Mouse (Mus musculus) heart, embryonic 11.5 days (tissue): Measurements from ENCODE around the gene Chl1. TPM values are rescaled to one million over a fixed set of nuclear protein-coding genes. Genes with fewer than 3 reads are reported as not detected.

ENCODE experiments used
- ATAC-seq: fragments of 200-750 bp; cut with Nextera tagmentation; replicated peaks from 2 replicates; pipeline ENCODE4 v1.8.0; 2017; ENCODE audit warnings: moderate library complexity; ENCODE audit not compliant: insufficient number of reproducible peaks, low FRiP score, low TSS enrichment
- H3K27ac ChIP-seq: fragments of 300-500 bp; sonication (generic); 2 replicates; pipeline ENCODE4 v1.5.1; 2014; ENCODE audit warnings: mild to moderate bottlenecking, low read depth, low read length
- H3K27me3 ChIP-seq: fragments of 300-500 bp; sonication (generic); 2 replicates; pipeline ENCODE4 v1.6.1; 2014; ENCODE audit warnings: mild to moderate bottlenecking, low read length, mixed read lengths; ENCODE audit not compliant: control insufficient read depth, insufficient read depth
- H3K36me3 ChIP-seq: fragments of 300-500 bp; sonication (generic); 2 replicates; pipeline ENCODE4 v1.6.1; 2014; ENCODE audit warnings: mild to moderate bottlenecking, low read length, moderate library complexity, mixed read lengths; ENCODE audit not compliant: control insufficient read depth, insufficient read depth
- H3K4me1 ChIP-seq: fragments of 300-500 bp; sonication (generic); 2 replicates; pipeline ENCODE4 v1.6.1; 2014; ENCODE audit warnings: low read length; ENCODE audit not compliant: control insufficient read depth, insufficient read depth
- H3K4me2 ChIP-seq: fragments of 300-500 bp; sonication (generic); 2 replicates; pipeline ENCODE4 v1.6.1; 2014; ENCODE audit warnings: mild to moderate bottlenecking, moderate library complexity
- H3K4me3 ChIP-seq: fragments of 300-500 bp; sonication (generic); 2 replicates; pipeline ENCODE4 v1.5.1; 2014; ENCODE audit warnings: low read depth, low read length
- H3K9ac ChIP-seq: fragments of 300-500 bp; sonication (generic); 2 replicates; pipeline ENCODE4 v1.6.1; 2014; ENCODE audit warnings: mild to moderate bottlenecking, low read depth, low read length, moderate library complexity
- H3K9me3 ChIP-seq: fragments of 300-500 bp; sonication (generic); replicated peaks from 2 replicates; pipeline ENCODE4 v1.6.1; 2016; ENCODE audit warnings: low read length; ENCODE audit not compliant: control insufficient read depth
- WGBS: fragments of 180-500 bp; shearing (Covaris S2); extraction: QIAGEN DNeasy Blood & Tissue Kit; methylation state at CpG from one replicate; pipeline ENCODE4 v1.1.7; 2014; ENCODE audit not compliant: insufficient replicate concordance; 5-methylcytosine and 5-hydroxymethylcytosine counted together
- polyA plus RNA-seq: library from polyadenylated mRNA; unstranded; fragments of >200 nt; fragmentation: Nextera tagmentation; extraction: Ambion mirVana; gene quantifications from 2 replicates; pipeline ENCODE4 v1.2.1, GENCODE M21; 2014

Chl1 gene
- polyA plus RNA-seq, 1 experiment from 2014 or later, result 0.06 TPM

DNA sequence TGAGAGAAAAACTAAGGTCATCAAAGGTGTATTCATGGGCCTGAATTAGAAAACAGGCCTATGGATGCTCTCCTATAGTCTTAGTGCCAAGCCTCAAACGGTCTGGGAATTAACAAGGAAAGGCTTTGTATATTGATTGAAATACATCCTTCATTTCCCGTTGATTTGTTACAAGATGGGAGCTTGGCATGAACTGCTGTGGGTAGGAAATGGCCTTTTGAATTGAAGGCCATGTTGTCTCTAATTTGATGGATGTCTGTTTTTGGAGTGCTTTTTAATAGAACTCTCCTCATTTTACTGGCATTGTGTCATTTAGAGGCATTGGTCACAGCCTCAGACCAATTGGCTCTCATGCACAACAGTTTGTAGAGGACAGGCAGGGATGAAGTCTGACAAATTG, 49.0 kb downstream of the Chl1 start:
- no peaks in the 10 kb centered on the region for H3K4me1 ChIP-seq
- no peaks in the 10 kb centered on the region for H3K36me3 ChIP-seq
- H3K9ac ChIP-seq, result no peak overlapping the region
- no peak for ATAC-seq
- H3K4me3 ChIP-seq, result no peak overlapping the region
- no peaks in the 10 kb centered on the region for H3K27me3 ChIP-seq
- no peaks in the 10 kb centered on the region for H3K9me3 ChIP-seq
- WGBS, result 86% methylated on average over 2 of the region's 2 CpGs
- H3K4me2 ChIP-seq, result no peak overlapping the region
- no peak overlapping the region for H3K27ac ChIP-seq

DNA sequence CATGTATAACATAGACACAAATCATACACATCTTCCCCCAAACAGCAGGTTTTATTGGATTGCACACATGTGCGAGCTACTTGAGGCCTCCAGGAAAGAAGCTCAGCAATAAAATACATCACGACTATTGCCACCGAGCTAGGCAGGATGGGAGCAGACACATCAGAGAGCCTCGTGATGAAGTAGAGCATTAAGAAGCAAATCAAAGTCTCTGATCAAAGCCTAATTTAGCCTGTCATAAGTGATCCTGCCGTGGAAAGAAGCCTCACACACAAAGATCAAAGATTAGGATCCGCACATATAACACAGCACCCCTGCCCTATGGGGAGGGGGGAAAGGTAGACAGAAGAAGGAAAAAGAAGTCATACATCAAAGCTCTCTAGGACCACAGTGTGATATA, 54.4 kb downstream of the Chl1 start:
- Histone ChIP-seq H3K36me3 (no peaks in the 10 kb centered on the region), H3K27ac (no peak overlapping the region), H3K9ac (no peak overlapping the region), H3K4me1 (no peaks in the 10 kb centered on the region), H3K27me3 (no peaks in the 10 kb centered on the region), H3K4me3 (no peak overlapping the region), H3K4me2 (no peak overlapping the region), H3K9me3 (no peaks in the 10 kb centered on the region)
- WGBS, result 73% methylated on average over 6 of the region's 6 CpGs
- no peak for ATAC-seq

DNA sequence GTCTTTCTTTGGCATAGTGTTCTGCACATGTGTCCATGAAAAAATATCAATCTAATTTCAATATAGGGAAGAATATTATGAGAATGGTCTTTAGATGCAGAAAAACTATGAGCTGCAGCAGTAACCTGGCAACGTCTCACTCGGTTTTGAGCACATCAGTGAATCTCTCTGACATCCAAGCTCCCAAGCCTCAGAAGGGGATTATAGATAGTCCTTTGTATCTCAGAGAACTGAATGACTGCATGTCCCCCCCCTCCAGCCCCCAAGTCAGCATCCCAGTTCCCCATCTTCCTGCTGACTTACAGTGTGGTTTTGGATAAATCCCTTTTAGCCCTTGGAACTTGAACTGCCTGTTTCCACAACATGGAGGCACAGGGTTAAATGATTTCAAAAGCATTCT, 56.9 kb downstream of the Chl1 start:
- Histone ChIP-seq H3K4me3 (no peak overlapping the region), H3K27me3 (no peaks in the 10 kb centered on the region), H3K27ac (no peak overlapping the region), H3K9ac (no peak overlapping the region), H3K4me2 (no peak overlapping the region), H3K9me3 (no peaks in the 10 kb centered on the region), H3K36me3 (no peaks in the 10 kb centered on the region), H3K4me1 (no peaks in the 10 kb centered on the region)
- WGBS, result 67% methylated on average over 2 of the region's 2 CpGs
- no peak for ATAC-seq

DNA sequence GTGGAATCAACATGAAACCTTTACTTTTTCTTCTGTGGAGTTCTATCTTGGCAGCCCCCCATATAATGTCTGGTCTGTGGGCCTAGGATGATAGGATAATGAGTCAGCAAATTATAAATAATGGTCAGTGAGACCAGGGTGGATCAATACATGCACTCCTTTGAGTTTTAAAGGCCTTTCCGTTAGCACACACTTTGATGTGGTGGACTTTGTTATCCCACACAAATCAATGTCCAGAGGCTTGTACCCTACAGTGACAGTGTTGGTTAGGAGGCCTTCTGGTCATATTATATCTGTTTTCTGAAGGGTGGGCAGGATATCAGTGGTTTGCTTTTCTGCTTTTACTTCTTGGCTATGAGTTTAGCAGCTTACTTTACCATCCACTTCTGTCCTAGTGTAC, 62.3 kb downstream of the Chl1 start:
- Histone ChIP-seq H3K4me2 (no peak overlapping the region), H3K9me3 (no peaks in the 10 kb centered on the region), H3K27ac (no peak overlapping the region), H3K4me1 (no peaks in the 10 kb centered on the region), H3K9ac (no peak overlapping the region), H3K27me3 (no peaks in the 10 kb centered on the region), H3K4me3 (no peak overlapping the region), H3K36me3 (no peaks in the 10 kb centered on the region)
- no peak for ATAC-seq
- WGBS, result 69% methylated on average over 1 of the region's 1 CpGs

DNA sequence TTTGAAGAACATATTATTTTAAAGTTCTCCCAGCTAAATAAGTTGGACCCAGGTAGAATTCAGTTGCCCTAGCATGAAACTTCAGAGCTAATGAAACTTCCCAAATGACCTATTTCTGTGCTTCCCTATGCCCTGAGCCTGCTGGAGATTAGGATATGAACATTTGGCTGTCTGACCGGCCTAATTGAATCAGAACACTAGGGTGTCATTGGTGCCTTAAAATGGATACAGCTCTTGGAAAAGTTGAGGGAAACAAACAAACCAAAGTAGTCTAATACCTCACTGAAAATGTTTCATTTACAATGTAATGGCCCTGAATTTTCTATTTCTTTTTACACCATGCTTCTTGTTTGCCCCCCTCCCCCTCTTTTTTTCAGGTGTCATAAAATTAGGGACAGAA, 73.8 kb downstream of the Chl1 start:
- Histone ChIP-seq H3K9me3 (no peaks in the 10 kb centered on the region), H3K4me3 (no peak overlapping the region), H3K4me1 (no peaks in the 10 kb centered on the region), H3K9ac (no peak overlapping the region), H3K4me2 (no peak overlapping the region), H3K27ac (no peak overlapping the region), H3K36me3 (no peaks in the 10 kb centered on the region), H3K27me3 (no peaks in the 10 kb centered on the region)
- 89% methylated on average over 1 of the region's 1 CpGs for WGBS
- no peak for ATAC-seq

DNA sequence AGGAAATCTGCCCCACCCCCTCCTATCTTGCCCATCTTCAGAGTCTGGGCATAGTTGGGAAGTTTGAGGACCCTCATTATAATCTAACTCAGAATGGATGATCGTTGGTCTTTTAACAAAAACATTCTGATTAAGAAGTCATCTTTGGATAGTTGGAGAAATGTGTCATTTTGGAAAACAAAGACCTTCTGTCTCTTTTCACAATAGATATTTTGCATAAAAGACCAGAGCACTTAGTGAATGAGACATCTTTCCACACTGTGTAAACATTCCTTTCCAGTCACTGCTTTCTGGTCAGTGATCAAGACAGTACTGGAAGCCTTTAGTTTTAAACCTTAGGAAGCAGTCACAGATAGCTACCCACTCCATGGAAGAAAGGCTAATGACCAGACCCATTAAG, 75.3 kb downstream of the Chl1 start:
- H3K4me1 ChIP-seq, result no peaks in the 10 kb centered on the region
- no peak overlapping the region for H3K27ac ChIP-seq
- H3K27me3 ChIP-seq, result no peaks in the 10 kb centered on the region
- H3K9ac ChIP-seq, result no peak overlapping the region
- H3K36me3 ChIP-seq, result no peaks in the 10 kb centered on the region
- no peak overlapping the region for H3K4me3 ChIP-seq
- H3K9me3 ChIP-seq, result no peaks in the 10 kb centered on the region
- H3K4me2 ChIP-seq, result no peak overlapping the region
- ATAC-seq, result no peak
- 53% methylated on average over 1 of the region's 1 CpGs for WGBS

DNA sequence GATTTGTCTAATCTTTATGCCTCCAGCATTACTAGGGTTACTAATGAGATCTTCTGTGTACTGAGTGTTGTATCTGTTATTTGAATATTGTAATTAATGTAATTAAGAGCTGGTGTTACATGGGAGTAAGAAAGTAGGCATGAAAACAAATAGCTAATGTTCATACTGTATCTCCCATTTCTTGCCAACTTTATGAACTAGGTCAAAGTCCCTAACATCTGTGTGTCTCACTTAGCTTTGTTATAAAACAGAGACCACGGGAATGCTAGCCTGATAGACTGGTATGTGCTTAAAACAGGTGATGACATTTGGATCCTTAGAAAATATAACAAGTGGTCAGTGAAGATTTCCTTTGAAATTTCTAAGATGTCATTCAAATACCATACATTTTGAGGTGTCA, 75.7 kb downstream of the Chl1 start:
- Histone ChIP-seq H3K27ac (no peak overlapping the region), H3K4me3 (no peak overlapping the region), H3K27me3 (no peaks in the 10 kb centered on the region), H3K36me3 (no peaks in the 10 kb centered on the region), H3K4me1 (no peaks in the 10 kb centered on the region), H3K9me3 (no peaks in the 10 kb centered on the region), H3K9ac (no peak overlapping the region), H3K4me2 (no peak overlapping the region)
- no peak for ATAC-seq
- 44% methylated on average over 1 of the region's 1 CpGs for WGBS

DNA sequence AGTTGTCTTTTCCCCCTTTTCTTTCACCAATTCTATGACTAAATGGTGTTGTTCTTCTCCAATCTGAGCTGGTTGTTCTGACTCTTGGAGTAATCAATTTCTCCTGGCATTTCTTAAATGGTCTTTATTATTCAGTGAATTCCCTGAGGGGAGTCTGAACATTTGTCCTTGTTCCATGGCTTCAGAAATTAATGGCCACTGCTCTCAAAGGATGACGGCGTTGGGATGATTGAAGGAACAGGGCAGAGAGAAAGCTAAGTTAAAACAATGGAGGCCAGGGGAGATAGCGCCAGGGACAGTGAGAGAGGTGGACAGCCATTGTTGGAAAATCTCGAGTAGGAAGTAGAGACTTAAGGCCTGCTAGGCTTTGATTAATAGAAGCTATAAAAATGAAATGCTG, 91.7 kb downstream of the Chl1 start:
- H3K27ac ChIP-seq, result no peak overlapping the region
- H3K4me2 ChIP-seq, result no peak overlapping the region
- ATAC-seq, result no peak
- H3K9ac ChIP-seq, result no peak overlapping the region
- no peaks in the 10 kb centered on the region for H3K9me3 ChIP-seq
- 69% methylated on average over 4 of the region's 4 CpGs for WGBS
- no peaks in the 10 kb centered on the region for H3K36me3 ChIP-seq
- no peaks in the 10 kb centered on the region for H3K4me1 ChIP-seq
- no peak overlapping the region for H3K4me3 ChIP-seq
- H3K27me3 ChIP-seq, result no peaks in the 10 kb centered on the region

DNA sequence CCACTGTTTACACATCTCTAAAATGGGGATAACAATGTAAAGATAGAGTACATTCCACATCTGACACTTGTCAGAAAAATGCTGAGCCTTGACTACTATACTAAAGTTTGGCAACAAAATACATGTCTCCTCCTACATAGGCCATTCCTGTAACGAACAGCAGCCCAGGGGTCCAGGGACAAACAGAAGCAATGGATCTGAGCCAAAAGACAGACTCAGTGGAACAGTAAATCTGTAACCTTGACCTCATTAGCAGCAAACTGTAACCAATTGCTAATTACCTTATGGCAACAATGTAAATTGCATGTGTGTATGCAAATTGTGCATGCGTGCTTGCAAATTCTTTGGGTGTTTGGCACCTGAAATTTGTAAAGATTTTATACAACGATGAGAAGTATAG, 100.3 kb downstream of the Chl1 start:
- Histone ChIP-seq H3K4me1 (no peaks in the 10 kb centered on the region), H3K4me3 (no peak overlapping the region), H3K4me2 (no peak overlapping the region), H3K36me3 (no peaks in the 10 kb centered on the region), H3K9ac (no peak overlapping the region), H3K27me3 (no peaks in the 10 kb centered on the region), H3K9me3 (no peaks in the 10 kb centered on the region), H3K27ac (no peak overlapping the region)
- ATAC-seq, result no peak
- 80% methylated on average over 3 of the region's 3 CpGs for WGBS
